Mouse (Mus musculus) embryo, embryonic 10.5 days (tissue): ENCODE data around the gene Mfsd11.

Source experiments
- DNase-seq: peaks from one replicate; pipeline ENCODE4 v3.0.0-alpha.2; 2015; ENCODE audit warnings: low spot score

Gene Mfsd11

DNA sequence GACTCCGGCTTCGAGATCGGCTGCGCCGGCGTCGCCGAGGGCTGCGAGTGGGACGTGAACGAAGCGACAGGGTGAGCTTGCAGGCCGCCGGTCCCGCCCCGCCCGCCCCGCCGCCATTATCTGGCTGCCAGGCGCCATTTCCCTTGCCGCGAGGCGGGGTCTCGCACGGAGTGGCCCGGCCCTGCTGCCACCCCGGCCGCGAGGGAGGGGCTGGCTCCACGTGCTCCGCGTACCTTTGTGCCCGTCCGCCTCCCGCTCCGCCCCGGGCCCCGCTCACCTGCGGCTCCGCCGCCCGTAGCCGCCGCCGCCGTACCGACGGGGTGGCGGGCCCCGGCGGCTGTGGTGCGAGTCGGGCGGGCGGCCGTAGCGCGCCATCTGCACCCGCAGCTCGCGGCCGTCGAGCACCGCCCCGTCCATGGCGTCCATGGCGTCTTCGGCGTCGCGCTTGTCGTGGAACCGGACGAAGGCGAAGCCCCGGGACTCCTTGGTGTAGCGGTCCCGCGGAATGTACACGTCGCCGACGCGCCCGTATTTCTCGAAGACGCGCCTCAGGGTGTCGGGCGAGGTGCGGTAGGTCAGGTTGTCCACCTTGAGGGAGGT lies at the start of gene Mfsd11:
Gene Mfsd11, plus strand, starts transcription at position 150 of the 600 bp plus-strand sequence.
- peak; percentile 71 for DNase-seq

- no peak for DNase-seq
Measured at GRCm38 (mm10) chr11:116802709-116803108, 49.5 kb upstream of the Mfsd11 start.

DNA sequence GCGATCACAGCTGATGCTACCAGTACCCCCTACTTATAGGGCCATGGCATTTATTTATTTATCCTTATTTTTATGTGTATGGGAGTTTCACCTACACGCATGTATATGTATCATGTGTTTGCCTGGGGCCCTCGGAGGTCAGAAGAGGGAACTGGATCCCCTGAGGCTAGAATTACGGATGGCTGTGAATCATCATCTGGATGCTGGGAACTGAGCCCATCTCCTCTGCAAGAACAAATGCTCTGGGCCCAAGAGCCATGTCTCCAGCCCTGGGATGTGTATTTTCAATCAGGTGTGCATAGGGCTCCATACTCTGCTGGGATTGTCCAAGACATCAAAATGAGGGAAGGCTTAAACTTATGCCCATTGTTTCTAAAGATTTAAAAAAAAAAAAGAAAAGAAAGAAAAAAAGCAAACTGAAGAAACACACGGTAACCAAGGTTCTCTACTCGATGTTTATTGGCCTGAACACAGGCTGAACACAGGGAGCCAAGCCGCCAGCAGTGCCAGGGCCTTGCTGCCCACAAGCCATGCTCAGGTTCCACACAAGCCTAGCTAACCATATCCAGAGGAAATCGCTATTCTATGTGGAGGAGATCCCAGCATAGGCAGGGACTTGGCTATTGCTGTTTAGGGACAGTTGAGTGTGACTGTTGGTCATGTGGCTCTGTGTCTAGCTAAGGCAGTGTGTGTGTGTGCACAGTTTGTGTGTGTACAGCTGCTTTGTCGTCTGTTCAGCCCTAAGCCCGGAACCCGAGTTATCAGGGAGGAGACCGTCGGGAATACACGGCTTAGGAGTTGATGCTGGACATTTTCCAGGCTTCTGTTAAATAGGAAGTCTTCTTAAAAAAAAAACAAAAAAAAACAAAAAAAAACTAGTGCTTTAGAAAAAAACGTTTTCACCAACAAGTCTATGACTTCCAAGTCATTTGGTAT lies 45.8 kb upstream of the Mfsd11 start:
- no peak for DNase-seq

DNA sequence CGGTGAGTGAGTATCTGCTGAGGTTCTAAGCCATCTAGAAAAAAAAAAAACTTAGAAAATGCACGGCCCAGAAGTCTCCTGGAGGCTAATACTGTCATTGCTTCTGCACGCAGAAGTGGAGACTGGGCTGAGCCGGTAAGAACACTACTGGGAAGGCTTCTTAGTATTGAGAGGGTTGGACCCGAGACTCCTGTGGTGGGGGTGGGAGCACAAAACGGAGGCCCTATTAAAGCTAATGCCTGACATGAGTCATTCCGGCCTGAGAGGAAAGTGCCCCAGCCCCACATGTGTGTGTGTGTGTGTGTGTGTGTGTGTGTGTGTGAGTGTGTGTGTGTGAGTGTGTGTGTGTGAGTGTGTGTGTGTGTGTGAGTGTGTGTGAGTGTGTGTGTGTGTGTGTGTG lies 45.1 kb upstream of the Mfsd11 start:
- no peak for DNase-seq

DNA sequence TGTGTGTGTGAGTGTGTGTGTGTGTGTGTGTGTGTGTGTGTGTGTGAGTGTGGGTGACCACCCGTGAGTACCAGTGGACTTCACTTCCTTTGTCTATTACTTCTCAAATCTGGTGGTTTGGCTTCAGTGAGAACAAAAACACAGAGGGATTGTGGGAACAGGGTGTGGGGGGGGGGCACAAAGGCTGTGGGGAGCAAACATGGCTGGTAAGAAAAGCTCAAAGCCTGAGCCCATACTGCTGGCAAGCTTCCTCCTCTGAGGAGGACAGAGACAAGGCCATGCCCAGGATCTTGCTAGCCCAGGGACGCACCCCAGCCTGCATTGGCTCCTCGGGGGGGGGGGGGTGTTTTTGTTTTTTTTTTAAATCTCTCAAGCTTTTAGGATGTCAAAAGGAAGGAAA lies 44.7 kb upstream of the Mfsd11 start:
- no peak for DNase-seq

- peak; percentile 94 for DNase-seq
Measured at GRCm38 (mm10) chr11:116807938-116808606, 44.2 kb upstream of the Mfsd11 start.

- DNase-seq = no peak
Measured at GRCm38 (mm10) chr11:116808811-116809395, 43.3 kb upstream of the Mfsd11 start.

- DNase-seq = no peak
Measured at GRCm38 (mm10) chr11:116809520-116809919, 42.7 kb upstream of the Mfsd11 start.

GRCm38 (mm10) chr11:116810528-116810927 lies 41.7 kb upstream of the Mfsd11 start:
- no peak for DNase-seq

DNA sequence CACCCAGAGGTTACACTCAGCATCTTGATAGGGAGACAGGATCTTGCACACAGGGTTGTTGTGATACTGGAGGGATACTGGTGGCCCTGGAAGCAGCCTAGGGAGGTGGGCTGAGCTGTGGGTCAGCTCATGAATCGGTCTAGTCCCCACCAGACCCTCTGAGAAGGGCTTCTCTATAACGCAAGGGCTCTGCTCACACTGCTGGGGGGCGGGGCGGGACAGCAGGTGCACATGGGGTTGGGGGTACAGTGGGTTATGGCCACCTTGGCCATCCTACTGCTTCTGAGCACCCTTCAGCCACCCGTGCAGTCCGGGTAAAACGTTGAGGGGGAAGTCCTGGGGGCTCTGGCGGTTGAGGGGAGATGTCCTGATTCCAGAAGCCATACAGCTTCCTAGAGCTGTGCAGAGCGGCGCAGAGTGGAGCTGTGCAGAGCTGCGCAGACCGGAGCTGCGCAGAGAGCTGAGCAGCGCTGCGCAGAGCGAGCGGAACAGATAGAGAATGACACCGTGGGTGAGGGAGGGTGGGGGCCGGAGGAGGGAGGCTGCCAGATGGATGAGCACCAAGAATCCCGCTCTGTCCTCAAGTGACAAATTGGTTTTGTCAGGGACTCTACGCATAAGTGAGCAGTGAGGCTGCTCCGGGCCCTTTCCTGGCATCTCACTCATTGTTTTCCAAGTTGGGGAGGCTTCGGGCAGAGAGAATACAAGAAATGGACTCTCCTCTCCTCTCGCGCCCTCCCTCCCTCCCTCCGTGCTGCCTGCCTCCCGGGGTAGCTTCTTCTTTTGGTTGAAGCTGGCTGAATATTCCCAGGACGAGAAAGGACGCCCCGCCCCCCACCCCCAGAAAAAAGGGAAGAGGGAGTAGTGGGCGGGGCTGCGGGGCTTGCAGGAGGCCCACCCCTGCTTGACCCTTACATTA lies 41.0 kb upstream of the Mfsd11 start:
- DNase-seq = peak; percentile 86

DNA sequence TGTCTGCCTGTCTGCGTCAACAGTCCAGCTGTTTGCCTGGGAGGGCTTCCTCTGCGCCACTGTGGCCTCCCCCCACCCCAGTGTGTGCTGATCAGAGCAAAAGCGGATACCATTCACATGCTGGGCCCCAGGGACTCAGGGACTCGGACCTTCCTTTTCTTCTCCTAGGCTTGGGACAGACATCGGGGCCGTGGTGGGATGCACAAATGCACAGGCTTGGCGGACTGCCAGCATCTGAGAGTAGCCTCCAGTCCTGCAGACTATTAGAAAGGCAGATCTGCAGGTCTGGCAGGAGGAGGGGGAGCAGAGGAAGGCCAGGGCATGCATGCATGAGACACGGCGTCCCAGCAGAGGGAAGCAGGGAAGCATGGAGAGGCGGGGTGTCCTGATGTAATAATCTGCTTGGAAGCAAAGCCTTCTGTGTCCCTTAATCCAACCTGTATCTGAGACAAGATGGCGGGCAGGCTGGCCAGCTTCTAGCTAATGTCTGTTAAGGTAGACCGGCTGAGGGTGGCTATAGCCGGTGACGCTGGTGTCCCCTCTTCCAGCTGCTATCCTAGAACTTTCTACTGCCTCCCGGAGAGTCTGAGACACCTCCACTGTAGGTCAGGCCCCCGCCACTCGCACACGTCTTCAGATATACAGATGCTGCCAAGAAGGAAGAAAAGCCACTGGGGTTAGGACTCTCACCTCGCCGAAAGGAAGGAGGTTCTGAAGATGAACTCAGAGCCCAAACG lies 39.3 kb upstream of the Mfsd11 start:
- DNase-seq = peak; percentile 74

DNA sequence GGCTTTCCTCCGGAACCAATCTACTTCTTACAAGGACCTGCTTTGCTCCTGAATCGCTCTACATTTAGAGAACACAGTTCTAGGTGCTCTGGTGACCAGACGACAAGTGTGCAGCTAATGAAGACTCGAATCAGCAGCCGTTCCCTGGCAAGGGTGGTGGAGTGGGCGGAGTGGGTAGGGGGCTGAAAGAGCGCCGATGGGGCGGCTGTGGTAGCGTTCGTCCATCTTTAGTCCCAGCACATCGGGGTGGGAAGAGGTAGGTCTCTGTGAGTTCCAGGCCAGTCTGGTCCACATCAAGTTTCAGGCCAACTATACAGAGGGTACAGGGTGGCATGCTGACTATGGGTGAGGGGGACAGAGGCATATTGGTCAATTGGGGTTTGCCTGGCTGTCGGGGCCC lies 38.6 kb upstream of the Mfsd11 start:
- DNase-seq = no peak

DNA sequence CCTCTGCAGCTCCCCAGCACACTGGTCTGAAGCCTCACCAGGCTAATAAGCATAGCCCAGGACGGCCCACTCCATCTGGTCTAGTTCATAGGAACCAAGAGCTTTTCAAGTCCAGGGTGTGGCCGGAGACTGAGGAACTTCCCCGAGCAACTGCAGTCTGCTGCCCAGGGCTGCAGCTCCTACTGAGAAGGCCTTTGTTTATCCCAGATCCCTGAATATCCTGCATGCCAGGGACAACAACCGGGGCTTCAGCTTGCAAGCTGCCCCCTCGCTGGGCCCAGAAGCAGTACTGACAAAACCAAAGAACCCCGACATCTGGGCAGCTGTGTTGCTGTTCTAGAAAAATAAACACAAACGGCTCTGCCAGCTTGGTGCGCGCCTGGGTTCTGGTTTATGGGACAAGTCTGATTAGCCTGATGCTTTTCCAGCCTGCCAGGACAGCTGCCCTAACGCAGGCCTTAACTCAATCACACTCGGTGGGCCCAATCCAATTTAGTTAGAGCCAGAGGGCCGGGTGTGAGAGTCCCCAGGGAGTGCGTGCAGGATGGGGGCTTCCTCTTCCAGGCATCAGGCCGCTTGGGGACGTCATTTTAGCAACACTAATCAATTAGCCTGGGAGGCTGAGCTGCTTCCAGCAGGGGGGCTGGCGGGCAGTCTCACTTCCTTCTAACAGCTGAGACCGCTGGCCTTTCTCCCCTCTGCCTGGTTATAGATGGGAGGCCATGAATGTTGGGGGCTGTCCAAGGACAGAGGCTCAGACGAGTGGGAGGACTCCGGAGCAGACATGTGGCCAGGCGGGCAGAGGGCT lies 38.0 kb upstream of the Mfsd11 start:
- DNase-seq = peak; percentile 78

DNA sequence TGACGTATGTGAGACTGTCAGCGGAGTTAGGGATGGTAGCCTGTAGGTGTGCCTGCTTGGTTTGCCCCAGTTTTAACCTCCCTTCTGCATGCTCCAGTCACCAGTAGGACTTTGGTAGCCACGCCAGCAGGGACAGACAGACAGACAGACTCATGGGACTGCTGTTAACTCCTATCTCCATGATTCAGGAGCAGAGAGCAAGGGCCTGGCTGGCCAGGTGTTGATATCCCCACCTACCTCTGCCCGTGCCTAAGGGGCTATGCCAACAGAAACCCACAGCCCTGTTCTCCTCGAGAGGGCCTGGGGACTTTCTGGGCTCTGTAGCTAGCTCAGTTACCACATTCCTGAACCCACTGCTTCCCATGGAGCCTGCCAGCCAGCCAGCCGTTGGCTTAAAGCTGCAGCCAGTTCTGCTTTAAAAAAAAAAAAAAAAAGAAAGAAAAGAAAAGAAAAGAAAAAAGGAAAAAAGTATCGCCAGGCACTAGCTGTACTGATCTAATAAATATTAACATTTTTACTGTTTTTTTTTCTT lies 37.3 kb upstream of the Mfsd11 start:
- no peak for DNase-seq

DNA sequence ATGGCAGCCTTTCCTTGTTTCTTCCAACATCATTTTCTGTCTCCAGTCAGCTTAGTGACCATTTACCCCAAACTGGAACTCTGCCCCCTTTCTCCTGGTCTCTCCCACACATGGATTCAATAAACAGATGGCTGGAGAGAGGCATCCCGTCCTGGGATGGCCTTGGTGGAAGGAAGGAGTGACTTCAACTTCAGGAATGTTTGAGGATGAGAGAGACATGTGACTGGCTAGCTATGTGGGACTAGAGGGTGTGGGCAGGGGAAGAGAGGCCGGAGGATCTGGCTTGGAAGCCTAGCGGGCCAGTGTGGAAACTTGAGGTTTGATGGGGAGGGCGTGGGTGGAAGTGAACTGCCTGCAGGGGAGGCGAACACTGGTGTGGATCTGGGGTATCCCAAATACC lies 35.5 kb upstream of the Mfsd11 start:
- no peak for DNase-seq

DNA sequence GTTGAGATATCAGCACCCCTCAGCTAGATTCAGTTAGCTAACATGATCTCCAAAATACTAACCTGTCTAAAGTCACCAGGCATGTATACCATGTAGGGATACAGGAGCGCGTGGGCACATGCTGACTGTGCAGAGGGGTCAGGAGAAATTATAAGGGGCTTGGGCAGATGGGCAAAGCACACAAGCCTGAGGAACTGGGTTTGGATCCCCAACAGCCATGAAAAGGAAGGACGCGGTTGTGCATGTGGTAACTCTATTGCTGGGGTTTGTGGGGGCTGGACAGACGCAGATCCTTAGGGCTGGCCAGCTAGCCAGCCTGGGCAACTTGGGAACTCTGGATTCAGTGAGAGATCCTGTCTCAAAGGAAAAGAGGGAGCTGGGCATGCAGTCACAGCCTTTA lies 34.7 kb upstream of the Mfsd11 start:
- DNase-seq = no peak

- no peak for DNase-seq
Measured at GRCm38 (mm10) chr11:116818722-116819121, 33.5 kb upstream of the Mfsd11 start.

GRCm38 (mm10) chr11:116819932-116820593 lies 32.2 kb upstream of the Mfsd11 start:
- DNase-seq = no peak
